Mouse (Mus musculus): Measurements from ENCODE around the gene Lpgat1. TPM values are rescaled to one million over a fixed set of nuclear protein-coding genes. Genes with fewer than 3 reads are reported as not detected.

Gene Lpgat1
- polyA plus RNA-seq, 1 experiment from 2014 or later = 96.9 TPM

- POLR2A ChIA-PET = interaction anchor here (0.6 kb wide), 1 partner anchor 49 kb away, joined by 3 read pairs; no protein-coding TSS in a partner anchor
- no peak for TF ChIP-seq CTCF (IDR thresholded peaks at IDR 0.05)
- DNase-seq (ENCODE audit: low read depth, low spot score) (no peak), ATAC-seq (peak; percentile 39)
- in situ Hi-C loops (cut with MboI; ENCODE audit: low pct_unique_long_range_greater_than_20kb) = loop anchor here (25.0 kb wide), 1 partner anchor 441 kb away; no protein-coding TSS in a partner anchor
- H3K27me3 ChIP-seq = no peaks in the 10 kb centered on the region
- CTCF ChIA-PET = interaction anchor here (0.9 to 1.7 kb wide), 4 partner anchors 11 to 218 kb away, joined by 3 to 5 read pairs (median 4); no protein-coding TSS in a partner anchor
Observed at GRCm38 (mm10) chr1:191802820-191803655, 85.4 kb downstream of the Lpgat1 start.

- no peaks in the 10 kb centered on the region for H3K27me3 ChIP-seq
- no peak for DNase-seq (ENCODE audit: low read depth, low spot score)
- no peak for TF ChIP-seq CTCF (IDR thresholded peaks at IDR 0.05)
- in situ Hi-C loops (cut with MboI; ENCODE audit: low pct_unique_long_range_greater_than_20kb) = loop anchor here (25.0 kb wide), 1 partner anchor 442 kb away; no protein-coding TSS in a partner anchor
- ATAC-seq = no peak
- ChIA-PET CTCF (interaction anchor here (1.2 to 2.0 kb wide), 2 partner anchors 10 to 13 kb away, joined by 3 to 10 read pairs; no protein-coding TSS in a partner anchor), POLR2A (no interaction called here)
Observed at GRCm38 (mm10) chr1:191804747-191805146, 87.1 kb downstream of the Lpgat1 start.

- H3K27me3 ChIP-seq = no peaks in the 10 kb centered on the region
- ChIA-PET CTCF (interaction anchor here (2.0 kb wide), 1 partner anchor 12 kb away, joined by 10 read pairs; no protein-coding TSS in a partner anchor), POLR2A (no interaction called here)
- DNase-seq (ENCODE audit: low read depth, low spot score) = no peak
- in situ Hi-C loops (cut with MboI; ENCODE audit: low pct_unique_long_range_greater_than_20kb) = loop anchor here (25.0 kb wide), 1 partner anchor 443 kb away; no protein-coding TSS in a partner anchor
- no peak for TF ChIP-seq CTCF (IDR thresholded peaks at IDR 0.05)
- ATAC-seq = no peak
Observed at GRCm38 (mm10) chr1:191805788-191806187, 88.2 kb downstream of the Lpgat1 start.

DNA sequence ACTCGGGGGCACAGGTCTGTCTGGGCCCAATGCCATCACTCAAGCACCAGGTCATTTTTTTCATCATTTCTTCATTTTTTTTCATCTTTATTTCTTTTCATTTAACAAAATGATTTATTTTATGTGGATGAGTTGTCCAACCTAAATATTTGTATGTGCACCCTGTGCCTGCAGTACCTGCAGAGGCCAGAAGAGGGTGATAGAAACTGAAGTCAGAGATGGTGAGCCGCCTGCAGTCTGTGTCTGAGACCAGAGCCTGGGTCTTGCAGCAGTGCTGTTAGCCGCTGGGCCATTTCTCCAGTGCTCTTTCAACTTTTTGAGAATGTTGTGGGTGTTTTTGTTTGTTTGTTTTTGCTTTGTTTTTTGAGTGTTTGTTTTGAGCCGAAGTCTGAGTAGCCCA lies 89.1 kb downstream of the Lpgat1 start:
- in situ Hi-C loops (cut with MboI; ENCODE audit: low pct_unique_long_range_greater_than_20kb) = loop anchor here (25.0 kb wide), 1 partner anchor 444 kb away; no protein-coding TSS in a partner anchor
- ChIA-PET CTCF (interaction anchor here (1.1 kb wide), 1 partner anchor 11 kb away, joined by 3 read pairs; no protein-coding TSS in a partner anchor), POLR2A (no interaction called here)
- TF ChIP-seq CTCF (IDR thresholded peaks at IDR 0.05) = no peak
- ATAC-seq = no peak
- no peaks in the 10 kb centered on the region for H3K27me3 ChIP-seq
- DNase-seq (ENCODE audit: low read depth, low spot score) = no peak

GRCm38 (mm10) chr1:191807979-191808378 lies 90.3 kb downstream of the Lpgat1 start:
- no peak for TF ChIP-seq CTCF (IDR thresholded peaks at IDR 0.05)
- no peak for ATAC-seq
- CTCF ChIA-PET = interaction anchor here (1.0 kb wide), 1 partner anchor 9 kb away, joined by 3 read pairs; no protein-coding TSS in a partner anchor

GRCm38 (mm10) chr1:191808688-191809223 lies 91.1 kb downstream of the Lpgat1 start:
- no peak for DNase-seq (ENCODE audit: low read depth, low spot score)
- ChIA-PET POLR2A (no interaction called here), CTCF (interaction anchor here (1.0 kb wide), 2 partner anchors 9 to 222 kb away, joined by 3 read pairs; no protein-coding TSS in a partner anchor)
- in situ Hi-C loops (cut with MboI; ENCODE audit: low pct_unique_long_range_greater_than_20kb) = loop anchor here (25.0 kb wide), 1 partner anchor 446 kb away; no protein-coding TSS in a partner anchor
- no peak for TF ChIP-seq CTCF (IDR thresholded peaks at IDR 0.05)
- H3K27me3 ChIP-seq = no peaks in the 10 kb centered on the region
- ATAC-seq = no peak

More at GRCm38 (mm10) chr1:191807979-191808378, 90.3 kb downstream of the Lpgat1 start:
- in situ Hi-C loops (cut with MboI; ENCODE audit: low pct_unique_long_range_greater_than_20kb) = loop anchor here (25.0 kb wide), 1 partner anchor 446 kb away; no protein-coding TSS in a partner anchor
- H3K27me3 ChIP-seq = no peaks in the 10 kb centered on the region
- POLR2A ChIA-PET = no interaction called here
- no peak for DNase-seq (ENCODE audit: low read depth, low spot score)

- no peak for TF ChIP-seq CTCF (IDR thresholded peaks at IDR 0.05)
- ATAC-seq (no peak), DNase-seq (ENCODE audit: low read depth, low spot score) (no peak)
- POLR2A ChIA-PET = no interaction called here
- no peaks in the 10 kb centered on the region for H3K27me3 ChIP-seq
- CTCF ChIA-PET = interaction anchor here (1.1 kb wide), 1 partner anchor 27 kb away, joined by 3 read pairs; no protein-coding TSS in a partner anchor
- in situ Hi-C loops (cut with MboI; ENCODE audit: low pct_unique_long_range_greater_than_20kb) = loop anchor here (25.0 kb wide), 1 partner anchor 449 kb away; no protein-coding TSS in a partner anchor
Observed at GRCm38 (mm10) chr1:191811774-191812173, 94.1 kb downstream of the Lpgat1 start.

DNA sequence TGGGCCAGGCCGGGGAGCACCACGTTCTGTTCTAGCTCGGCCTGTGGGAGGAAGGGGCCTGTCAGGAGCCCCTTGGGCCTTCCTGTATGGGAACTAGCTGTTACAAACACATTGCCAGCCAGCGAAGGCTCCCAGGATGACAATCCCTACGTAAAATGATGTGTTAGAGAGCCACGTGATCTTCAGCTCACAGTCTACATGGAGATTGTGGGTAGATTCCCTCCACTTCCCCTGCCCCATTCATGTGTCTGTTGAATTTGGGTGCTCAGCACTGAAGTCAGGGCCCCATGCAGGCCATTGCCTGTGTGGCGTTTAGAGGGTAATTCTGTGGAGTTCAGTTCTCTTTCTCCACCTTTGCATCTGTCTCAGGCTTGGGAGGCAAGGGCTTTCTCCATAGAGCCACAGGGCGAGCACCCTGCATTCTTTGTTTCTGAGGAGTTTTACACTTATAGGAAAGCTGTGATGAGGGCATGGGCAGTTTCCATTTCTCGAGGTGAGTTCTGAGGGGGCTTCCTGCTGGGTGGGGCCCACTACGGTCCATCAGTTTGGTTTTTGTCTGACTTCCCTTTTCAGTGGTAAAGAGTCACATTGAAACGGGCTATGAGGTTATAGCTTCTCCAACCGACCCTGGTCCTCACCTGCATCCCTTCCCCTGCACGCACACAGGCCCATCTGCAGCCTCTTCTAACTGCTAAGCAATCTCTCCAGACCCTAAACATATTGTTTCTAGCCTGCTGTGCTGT lies 95.5 kb downstream of the Lpgat1 start:
- in situ Hi-C loops (cut with MboI; ENCODE audit: low pct_unique_long_range_greater_than_20kb) = loop anchor here (25.0 kb wide), 1 partner anchor 451 kb away; no protein-coding TSS in a partner anchor
- no peak for TF ChIP-seq CTCF (IDR thresholded peaks at IDR 0.05)
- ChIA-PET POLR2A (no interaction called here), CTCF (interaction anchor here (2.2 kb wide), 1 partner anchor 237 kb away, joined by 5 read pairs; no protein-coding TSS in a partner anchor)
- ATAC-seq (no peak), DNase-seq (ENCODE audit: low read depth, low spot score) (no peak)
- no peaks in the 10 kb centered on the region for H3K27me3 ChIP-seq

GRCm38 (mm10) chr1:191814240-191814639 lies 96.6 kb downstream of the Lpgat1 start:
- ChIA-PET POLR2A (no interaction called here), CTCF (interaction anchor here (1.1 to 2.2 kb wide), 3 partner anchors 97 to 238 kb away, joined by 3 to 5 read pairs (median 3); no protein-coding TSS in a partner anchor)
- TF ChIP-seq CTCF (IDR thresholded peaks at IDR 0.05) = no peak
- H3K27me3 ChIP-seq = no peaks in the 10 kb centered on the region
- in situ Hi-C loops (cut with MboI; ENCODE audit: low pct_unique_long_range_greater_than_20kb) = loop anchor here (25.0 kb wide), 1 partner anchor 452 kb away; no protein-coding TSS in a partner anchor
- no peak for ATAC-seq
- DNase-seq (ENCODE audit: low read depth, low spot score) = no peak

All from Patski (cell line).